Mouse (Mus musculus): ENCODE data around the gene Chd8. TPM values are rescaled to one million over a fixed set of nuclear protein-coding genes. Genes with fewer than 3 reads are reported as not detected.

Gene Chd8
- polyA plus RNA-seq, 1 experiment from 2014 or later = 55.4 TPM

GRCm38 (mm10) chr14:52149888-52150287 is 107.7 kb downstream of the Chd8 start:
- H3K4me1 ChIP-seq (ENCODE audit: control insufficient read depth, insufficient read depth, low read length) = no peaks in the 10 kb centered on the region

More at GRCm38 (mm10) chr14:52149888-52150287, 107.7 kb downstream of the Chd8 start:
- Histone ChIP-seq H3K4me3 (ENCODE audit: low read depth, low read length) (no peak overlapping the region), H3K4me2 (ENCODE audit: low read depth, severe bottlenecking) (no peak overlapping the region), H3K27me3 (ENCODE audit: control insufficient read depth, insufficient read depth, low read length) (no peaks in the 10 kb centered on the region), H3K27ac (replicated peaks; ENCODE audit: low read depth, low read length) (no peak overlapping the region), H3K9me3 (ENCODE audit: control insufficient read depth, low read length) (no peaks in the 10 kb centered on the region), H3K36me3 (ENCODE audit: control insufficient read depth, insufficient read depth, low read length) (no peaks in the 10 kb centered on the region), H3K9ac (ENCODE audit: low read length) (no peak overlapping the region)
- 66% methylated on average over 4 of the region's 4 CpGs for WGBS
- ATAC-seq (ENCODE audit: insufficient number of reproducible peaks, low FRiP score, low TSS enrichment, low read depth) (no peak), DNase-seq (ENCODE audit: low spot score) (no peak)

Other genes with a start within 250 kb of the Chd8 start
- gene Tmem253, start 242.1 kb downstream of the Chd8 start, polyA plus RNA-seq (2014; fragmentation: Nextera tagmentation; extraction: Ambion mirVana) = 0.60 and 1.3 TPM in 2 replicates
- gene Zfp219, start 237.0 kb downstream of the Chd8 start, polyA plus RNA-seq (2014; fragmentation: Nextera tagmentation; extraction: Ambion mirVana) = 51.6 and 52.0 TPM in 2 replicates
- gene Olfr221, start 215.3 kb downstream of the Chd8 start, polyA plus RNA-seq (2014; fragmentation: Nextera tagmentation; extraction: Ambion mirVana) = not detected in 2 replicates
- gene Hnrnpc, start 153.8 kb downstream of the Chd8 start, polyA plus RNA-seq (2014; fragmentation: Nextera tagmentation; extraction: Ambion mirVana) = 989 and 1,009 TPM in 2 replicates
- 119 and 124 TPM in 2 replicates for gene Rpgrip1, start 147.1 kb downstream of the Chd8 start, polyA plus RNA-seq (2014; fragmentation: Nextera tagmentation; extraction: Ambion mirVana)
- gene Supt16, start 60.4 kb downstream of the Chd8 start, polyA plus RNA-seq (2014; fragmentation: Nextera tagmentation; extraction: Ambion mirVana) = 82.9 and 90.9 TPM in 2 replicates
- gene Tox4, start 21.4 kb upstream of the Chd8 start, polyA plus RNA-seq (2014; fragmentation: Nextera tagmentation; extraction: Ambion mirVana) = 48.5 and 52.3 TPM in 2 replicates
- 24.8 and 29.1 TPM in 2 replicates for gene Rab2b, start 21.8 kb upstream of the Chd8 start, polyA plus RNA-seq (2014; fragmentation: Nextera tagmentation; extraction: Ambion mirVana)
- gene Mettl3, start 47.3 kb upstream of the Chd8 start, polyA plus RNA-seq (2014; fragmentation: Nextera tagmentation; extraction: Ambion mirVana) = 45.5 and 47.7 TPM in 2 replicates
- 30.2 and 37.4 TPM in 2 replicates for gene Sall2, start 71.0 kb upstream of the Chd8 start, polyA plus RNA-seq (2014; fragmentation: Nextera tagmentation; extraction: Ambion mirVana)
- gene Olfr1513, start 98.6 kb upstream of the Chd8 start, polyA plus RNA-seq (2014; fragmentation: Nextera tagmentation; extraction: Ambion mirVana) = not detected in 2 replicates
- not detected in 2 replicates for gene Olfr1512, start 121.4 kb upstream of the Chd8 start, polyA plus RNA-seq (2014; fragmentation: Nextera tagmentation; extraction: Ambion mirVana)
- gene Olfr1511, start 139.6 kb upstream of the Chd8 start, polyA plus RNA-seq (2014; fragmentation: Nextera tagmentation; extraction: Ambion mirVana) = not detected in 2 replicates
- not detected in 2 replicates for gene Olfr1510, start 156.6 kb upstream of the Chd8 start, polyA plus RNA-seq (2014; fragmentation: Nextera tagmentation; extraction: Ambion mirVana)
- not detected in 2 replicates for gene Olfr1509, start 185.2 kb upstream of the Chd8 start, polyA plus RNA-seq (2014; fragmentation: Nextera tagmentation; extraction: Ambion mirVana)
- not detected in 2 replicates for gene Olfr1508, start 209.7 kb upstream of the Chd8 start, polyA plus RNA-seq (2014; fragmentation: Nextera tagmentation; extraction: Ambion mirVana)
- gene Olfr1507, start 238.0 kb upstream of the Chd8 start, polyA plus RNA-seq (2014; fragmentation: Nextera tagmentation; extraction: Ambion mirVana) = not detected in 2 replicates